Mouse (Mus musculus): ENCODE measurements at regions not wholly inside any gene's neighbourhood (a gene's known extent, or its start where the extent isn't known, plus 50 kb on each side); places are given as distances from the start of the nearest gene placed in this dataset.
"Not testable (repeated sequence)": the region's sequence is repeated elsewhere in the genome, so short reads cannot be mapped to it uniquely, and the experiment has no call there.

DNA sequence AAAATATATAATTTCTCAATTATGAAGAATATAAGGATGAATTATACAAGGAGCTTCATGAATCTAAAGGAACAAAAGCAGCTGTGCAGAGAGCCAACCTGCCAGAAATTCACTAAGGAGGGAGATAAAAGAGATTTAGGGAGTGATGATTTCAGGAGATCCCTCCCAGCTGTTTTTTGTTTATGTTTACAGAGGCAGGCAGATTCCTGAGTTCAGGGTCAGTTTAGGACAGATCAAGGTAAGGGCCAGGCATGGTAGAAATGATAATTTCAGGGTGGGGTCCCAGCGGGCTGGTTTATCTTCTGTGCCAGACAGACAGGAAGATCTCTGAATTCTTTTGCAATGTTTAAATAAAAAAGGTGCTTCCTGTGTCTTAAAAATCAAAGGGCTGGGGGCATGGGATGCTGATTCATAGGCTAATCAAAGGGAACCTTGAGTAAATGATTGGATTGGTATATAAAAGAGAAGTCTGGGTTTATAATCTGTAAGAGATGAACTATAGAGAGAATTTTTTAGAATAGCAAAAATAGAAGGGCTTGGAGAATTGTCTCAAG lies 142.6 kb downstream of the Wdr20rt start:
- H3K4me2 ChIP-seq (ENCODE audit: low read length) = no peak overlapping the region
- no peak for ATAC-seq (ENCODE audit: insufficient number of reproducible peaks, insufficient read depth, low FRiP score, low read depth)
- WGBS = 68% methylated on average over 1 of the region's 1 CpGs

DNA sequence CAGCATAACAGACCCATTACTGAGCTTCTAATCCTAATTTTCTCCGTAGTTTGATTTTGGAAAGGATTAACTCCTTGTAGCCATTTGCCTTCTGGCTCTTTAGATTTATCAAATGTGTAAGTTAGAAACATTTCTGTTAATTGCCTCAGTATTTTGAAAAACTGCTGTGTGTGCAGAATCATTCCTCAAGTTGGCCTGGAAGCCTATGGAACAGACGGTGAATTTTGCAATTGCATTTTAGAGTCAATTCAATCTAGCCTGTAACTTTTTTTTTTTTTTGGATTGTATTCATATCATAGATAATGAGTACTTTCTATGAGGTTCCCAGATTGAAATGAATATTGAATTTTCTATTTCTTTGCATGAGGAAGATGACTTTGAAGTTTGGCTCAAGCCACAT lies 146.3 kb downstream of the Wdr20rt start:
- Histone ChIP-seq H3K27me3 (ENCODE audit: control insufficient read depth, insufficient read depth, low read length) (no peaks in the 10 kb centered on the region), H3K9me3 (ENCODE audit: control insufficient read depth, low read length) (no peaks in the 10 kb centered on the region), H3K36me3 (ENCODE audit: control insufficient read depth, insufficient read depth, low read length) (no peaks in the 10 kb centered on the region), H3K4me2 (ENCODE audit: low read length) (no peak overlapping the region), H3K9ac (ENCODE audit: low read length) (no peak overlapping the region), H3K27ac (replicated peaks in 1 of 2; ENCODE audit: control insufficient read depth in 1 of 2, insufficient read depth in 1 of 2, low read depth in 2 of 2, low read length in 2 of 2) (no peak overlapping the region), H3K4me1 (ENCODE audit: control insufficient read depth in 2 of 2, insufficient read depth in 2 of 2, low read length in 2 of 2) (0 out of 4 replicates have a peak, but pooled peaks cover 0 to 2% of the 10 kb centered on the region in 2 experiments), H3K4me3 (ENCODE audit: control insufficient read depth in 1 of 2, insufficient read depth in 1 of 2, low read depth in 1 of 2, low read length in 2 of 2) (no peak overlapping the region)
- no peak for ATAC-seq (ENCODE audit: insufficient number of reproducible peaks, insufficient read depth, low FRiP score, low read depth)
- 89% methylated on average over 2 of the region's 2 CpGs for WGBS

More for the DNA sequence above, 142.6 kb downstream of the Wdr20rt start:
- Histone ChIP-seq H3K27ac (replicated peaks in 1 of 2; ENCODE audit: control insufficient read depth in 1 of 2, insufficient read depth in 1 of 2, low read depth in 2 of 2, low read length in 2 of 2) (no peak overlapping the region), H3K9me3 (ENCODE audit: control insufficient read depth, low read length) (no peaks in the 10 kb centered on the region), H3K27me3 (ENCODE audit: control insufficient read depth, insufficient read depth, low read length) (no peaks in the 10 kb centered on the region), H3K4me3 (ENCODE audit: control insufficient read depth in 1 of 2, insufficient read depth in 1 of 2, low read depth in 1 of 2, low read length in 2 of 2) (no peak overlapping the region), H3K9ac (ENCODE audit: low read length) (no peak overlapping the region), H3K36me3 (ENCODE audit: control insufficient read depth, insufficient read depth, low read length) (no peaks in the 10 kb centered on the region), H3K4me1 (ENCODE audit: control insufficient read depth in 2 of 2, insufficient read depth in 2 of 2, low read length in 2 of 2) (0 out of 4 replicates have a peak, but pooled peaks cover 0 to 2% of the 10 kb centered on the region in 2 experiments)

- no peaks in the 10 kb centered on the region for H3K9me3 ChIP-seq (ENCODE audit: control insufficient read depth, low read length)
- H3K27me3 ChIP-seq (ENCODE audit: control insufficient read depth, insufficient read depth, low read length) = no peaks in the 10 kb centered on the region
- H3K4me3 ChIP-seq (ENCODE audit: control insufficient read depth in 1 of 2, insufficient read depth in 1 of 2, low read depth in 1 of 2, low read length in 2 of 2) = no peak overlapping the region
- ATAC-seq (ENCODE audit: insufficient number of reproducible peaks, insufficient read depth, low FRiP score, low read depth) = no peak
- no peaks in the 10 kb centered on the region for H3K36me3 ChIP-seq (ENCODE audit: control insufficient read depth, insufficient read depth, low read length)
- no peaks in the 10 kb centered on the region for H3K4me1 ChIP-seq (ENCODE audit: control insufficient read depth in 2 of 2, insufficient read depth in 2 of 2, low read length in 2 of 2)
- H3K27ac ChIP-seq (replicated peaks in 1 of 2; ENCODE audit: control insufficient read depth in 1 of 2, insufficient read depth in 1 of 2, low read depth in 2 of 2, low read length in 2 of 2) = no peak overlapping the region
- no peak overlapping the region for H3K4me2 ChIP-seq (ENCODE audit: low read length)
- 76% methylated on average over 1 of the region's 1 CpGs for WGBS
- no peak overlapping the region for H3K9ac ChIP-seq (ENCODE audit: low read length)
Measured at GRCm38 (mm10) chr12:65379321-65379720, 154.0 kb downstream of the Wdr20rt start.

DNA sequence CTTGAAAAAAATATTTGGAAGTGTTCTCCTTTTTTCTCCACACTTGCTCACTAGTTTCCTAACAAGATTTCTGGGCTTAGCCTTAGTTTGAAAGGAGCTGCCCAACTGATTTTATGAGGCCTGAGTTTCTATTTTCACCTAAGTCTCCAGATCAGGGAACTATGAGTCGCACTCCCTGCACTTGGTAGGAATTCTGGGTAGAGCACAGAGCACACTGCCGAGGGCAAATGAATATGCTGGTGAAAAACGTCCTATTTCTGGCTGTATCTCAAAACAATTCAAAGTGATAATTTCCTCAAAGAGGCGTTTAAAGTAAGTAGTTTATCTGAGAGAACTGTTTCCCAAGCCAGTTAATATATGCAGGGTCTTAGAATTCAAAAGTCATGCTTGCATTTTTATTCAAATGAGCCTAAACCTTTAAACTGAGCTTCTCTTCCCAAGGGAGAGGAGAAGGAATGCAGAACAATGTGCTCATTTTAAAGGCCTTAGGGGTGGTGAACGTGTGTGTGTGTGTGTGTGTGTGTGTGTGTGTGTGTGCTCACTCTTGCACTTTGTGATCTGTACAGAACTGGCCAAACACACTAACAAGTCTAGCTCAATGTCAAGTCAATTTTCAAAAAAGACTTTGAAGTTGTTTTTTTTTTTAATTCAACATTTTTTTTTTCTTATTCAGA lies 156.9 kb downstream of the Wdr20rt start:
- Histone ChIP-seq H3K9ac (ENCODE audit: low read length) (no peak overlapping the region), H3K27me3 (ENCODE audit: control insufficient read depth, insufficient read depth, low read length) (no peaks in the 10 kb centered on the region), H3K4me3 (ENCODE audit: control insufficient read depth in 1 of 2, insufficient read depth in 1 of 2, low read depth in 1 of 2, low read length in 2 of 2) (no peak overlapping the region), H3K36me3 (ENCODE audit: control insufficient read depth, insufficient read depth, low read length) (no peaks in the 10 kb centered on the region), H3K27ac (replicated peaks in 1 of 2; ENCODE audit: control insufficient read depth in 1 of 2, insufficient read depth in 1 of 2, low read depth in 2 of 2, low read length in 2 of 2) (no peak overlapping the region), H3K4me2 (ENCODE audit: low read length) (no peak overlapping the region), H3K9me3 (ENCODE audit: control insufficient read depth, low read length) (no peaks in the 10 kb centered on the region), H3K4me1 (ENCODE audit: control insufficient read depth in 2 of 2, insufficient read depth in 2 of 2, low read length in 2 of 2) (peaks cover 0 to 7% of the 10 kb centered on the region in 2 experiments; a peak in 1 of 4 replicates)
- ATAC-seq (ENCODE audit: insufficient number of reproducible peaks, insufficient read depth, low FRiP score, low read depth) = no peak
- 38% methylated on average over 5 of the region's 5 CpGs for WGBS

DNA sequence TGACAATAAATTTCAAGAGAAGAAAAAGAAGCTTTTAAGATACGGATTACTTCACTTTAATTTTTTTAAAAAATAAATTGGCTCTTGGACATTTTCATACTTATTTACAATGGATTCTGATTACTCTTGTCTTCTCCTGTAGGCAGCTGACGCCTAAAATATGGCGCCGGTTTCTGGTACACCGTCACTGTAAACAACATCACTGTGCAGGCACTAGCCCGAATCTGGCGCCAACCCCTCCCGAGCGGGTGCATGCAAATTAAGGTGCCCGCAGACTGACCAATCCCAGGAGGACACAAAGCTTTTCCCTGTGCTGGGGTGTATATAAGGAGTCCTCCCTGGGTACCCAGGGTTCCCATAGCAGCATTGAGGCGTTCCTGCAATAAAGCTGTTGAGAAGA lies 157.5 kb downstream of the Wdr20rt start:
- not testable (repeated sequence) for ATAC-seq (ENCODE audit: insufficient number of reproducible peaks, insufficient read depth, low FRiP score, low read depth); H3K4me3 ChIP-seq (ENCODE audit: control insufficient read depth in 1 of 2, insufficient read depth in 1 of 2, low read depth in 1 of 2, low read length in 2 of 2); H3K4me1 ChIP-seq (ENCODE audit: control insufficient read depth in 2 of 2, insufficient read depth in 2 of 2, low read length in 2 of 2); H3K27me3 ChIP-seq (ENCODE audit: control insufficient read depth, insufficient read depth, low read length); H3K9ac ChIP-seq (ENCODE audit: low read length); H3K9me3 ChIP-seq (ENCODE audit: control insufficient read depth, low read length); H3K36me3 ChIP-seq (ENCODE audit: control insufficient read depth, insufficient read depth, low read length); H3K4me2 ChIP-seq (ENCODE audit: low read length); H3K27ac ChIP-seq (replicated peaks in 1 of 2; ENCODE audit: control insufficient read depth in 1 of 2, insufficient read depth in 1 of 2, low read depth in 2 of 2, low read length in 2 of 2)
- 93% methylated on average over 11 of the region's 11 CpGs for WGBS

DNA sequence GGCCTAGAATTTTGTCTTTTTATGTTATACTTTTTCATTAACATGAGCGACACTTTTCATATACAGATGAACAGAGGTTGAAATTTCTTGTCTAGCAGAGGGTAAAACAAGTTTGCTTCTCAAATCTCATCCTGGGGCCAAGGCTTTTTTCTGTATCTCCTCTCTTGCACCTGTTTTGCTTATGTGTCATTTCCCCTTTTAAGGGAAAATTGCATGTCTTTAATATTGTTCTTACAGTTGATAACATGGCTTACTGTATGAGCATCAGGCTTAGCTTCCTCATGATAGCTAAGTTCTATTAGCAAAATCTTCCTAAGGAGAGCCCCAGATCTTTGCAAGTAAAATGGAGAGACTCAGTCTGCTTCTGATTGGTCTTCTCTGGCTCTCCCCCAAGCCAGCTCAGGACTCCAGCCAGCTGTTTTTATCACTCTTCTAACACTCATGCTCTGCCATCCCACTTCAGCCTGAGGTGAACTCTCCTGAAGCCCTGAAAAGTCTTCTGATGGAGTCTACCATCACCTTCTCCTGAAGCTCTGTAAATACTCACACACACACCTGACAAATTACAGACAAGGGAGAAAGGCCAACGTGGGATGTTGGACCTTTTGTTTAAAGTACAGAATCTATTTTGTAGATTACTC lies 160.8 kb downstream of the Wdr20rt start:
- Histone ChIP-seq H3K4me2 (ENCODE audit: low read length) (no peak overlapping the region), H3K4me1 (ENCODE audit: control insufficient read depth in 2 of 2, insufficient read depth in 2 of 2, low read length in 2 of 2) (peaks cover 4 to 10% of the 10 kb centered on the region in 2 experiments; a peak in 2 of 4 replicates), H3K27me3 (ENCODE audit: control insufficient read depth, insufficient read depth, low read length) (no peaks in the 10 kb centered on the region), H3K9me3 (ENCODE audit: control insufficient read depth, low read length) (no peaks in the 10 kb centered on the region), H3K36me3 (ENCODE audit: control insufficient read depth, insufficient read depth, low read length) (no peaks in the 10 kb centered on the region), H3K9ac (ENCODE audit: low read length) (no peak overlapping the region), H3K4me3 (ENCODE audit: control insufficient read depth in 1 of 2, insufficient read depth in 1 of 2, low read depth in 1 of 2, low read length in 2 of 2) (no peak overlapping the region), H3K27ac (replicated peaks in 1 of 2; ENCODE audit: control insufficient read depth in 1 of 2, insufficient read depth in 1 of 2, low read depth in 2 of 2, low read length in 2 of 2) (0 out of 4 replicates have a peak overlapping the region, but pooled peaks of 1 of the 2 experiments have one; percentile 30)
- 52% methylated on average over 2 of the region's 2 CpGs for WGBS
- ATAC-seq (ENCODE audit: insufficient number of reproducible peaks, insufficient read depth, low FRiP score, low read depth) = peak; percentile 54; the same call in 1 of the 2 replicates

DNA sequence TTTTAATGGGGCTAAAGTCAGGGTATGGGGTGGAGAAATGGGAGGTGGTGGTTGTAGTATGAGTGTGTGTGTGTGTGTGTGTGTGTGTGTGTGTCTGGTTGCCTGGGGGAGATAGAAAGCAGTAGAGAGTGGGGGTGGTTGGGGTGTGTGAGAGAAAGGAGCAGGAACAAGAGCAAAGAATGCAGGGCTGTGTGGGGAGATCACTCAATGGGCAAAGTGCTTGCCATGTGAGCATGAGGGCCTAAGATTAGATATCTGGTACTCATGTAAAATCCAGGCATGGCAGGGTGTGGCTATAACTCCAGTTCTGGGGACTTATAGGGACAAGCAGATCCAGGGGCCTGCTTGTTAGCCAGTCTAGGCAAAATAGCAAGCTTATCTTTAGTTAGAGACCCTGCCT lies 161.7 kb downstream of the Wdr20rt start:
- Histone ChIP-seq H3K9me3 (ENCODE audit: control insufficient read depth, low read length) (no peaks in the 10 kb centered on the region), H3K27me3 (ENCODE audit: control insufficient read depth, insufficient read depth, low read length) (no peaks in the 10 kb centered on the region), H3K4me3 (ENCODE audit: control insufficient read depth in 1 of 2, insufficient read depth in 1 of 2, low read depth in 1 of 2, low read length in 2 of 2) (no peak overlapping the region), H3K9ac (ENCODE audit: low read length) (no peak overlapping the region), H3K4me2 (ENCODE audit: low read length) (no peak overlapping the region), H3K36me3 (ENCODE audit: control insufficient read depth, insufficient read depth, low read length) (no peaks in the 10 kb centered on the region), H3K4me1 (ENCODE audit: control insufficient read depth in 2 of 2, insufficient read depth in 2 of 2, low read length in 2 of 2) (peaks cover 4 to 10% of the 10 kb centered on the region in 2 experiments; a peak in 2 of 4 replicates), H3K27ac (replicated peaks in 1 of 2; ENCODE audit: control insufficient read depth in 1 of 2, insufficient read depth in 1 of 2, low read depth in 2 of 2, low read length in 2 of 2) (no peak overlapping the region)
- ATAC-seq (ENCODE audit: insufficient number of reproducible peaks, insufficient read depth, low FRiP score, low read depth) = peak; percentile 81
